Mouse (Mus musculus): ENCODE measurements around the gene Tmem183a. TPM values are rescaled to one million over a fixed set of nuclear protein-coding genes. Genes with fewer than 3 reads are reported as not detected.
A peak's percentile ranks its signal among the peaks of the same experiment; 100 is the strongest.

The Tmem183a gene
- total and polyA plus RNA-seq, 2 experiments from 2014 or later, result 125 to 286 TPM

DNA sequence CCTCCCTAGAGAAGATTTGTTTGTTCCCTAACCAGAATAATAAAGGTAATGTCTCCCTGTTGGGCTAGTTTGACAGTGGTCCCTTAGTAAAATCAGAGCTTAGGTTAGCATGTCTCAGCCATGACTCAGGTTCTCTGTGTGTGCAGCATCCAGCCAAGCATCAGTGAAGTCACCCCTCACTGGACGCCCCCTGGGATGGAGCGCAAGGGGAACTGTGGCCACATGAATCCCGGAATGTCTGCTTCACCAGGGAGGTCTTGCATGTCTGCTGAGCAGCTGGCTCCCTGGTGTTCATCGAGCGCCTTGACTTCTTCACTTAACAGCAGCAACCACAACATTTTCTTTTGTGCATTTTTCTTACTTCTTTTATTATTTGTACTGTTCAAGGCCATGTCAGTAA lies 32.0 kb upstream of the Tmem183a start:
- H3K4me3 ChIP-seq (ENCODE audit: low read depth, low read length), result no peak overlapping the region

DNA sequence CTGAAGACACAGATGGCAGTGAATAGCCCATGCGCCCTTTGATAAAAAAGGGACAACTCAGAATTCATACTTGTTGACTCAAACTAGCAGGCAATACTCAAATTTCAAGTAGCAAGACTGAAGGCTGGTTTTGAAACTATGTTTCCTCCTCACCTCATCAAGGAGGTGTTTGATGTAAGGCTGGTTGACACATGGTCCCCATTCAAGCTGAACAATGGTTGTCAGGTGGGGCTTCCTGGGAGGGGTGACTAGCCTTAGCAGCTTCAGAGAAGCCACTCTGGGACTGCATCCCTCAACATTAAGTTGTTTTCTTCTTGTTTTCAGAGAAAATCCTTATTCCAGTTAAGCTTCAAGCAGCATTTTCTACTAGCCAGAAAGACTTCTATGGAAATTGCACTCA lies 23.9 kb upstream of the Tmem183a start, which contains the start of gene 4933406M09Rik:
TSS of gene 4933406M09Rik (plus strand) at position 275 of the 400 bp plus-strand sequence.
- ATAC-seq (ENCODE audit: low FRiP score) (no peak), DNase-seq (ENCODE audit: low spot score) (no peak)
- no peak for TF ChIP-seq CTCF (IDR thresholded peaks at IDR 0.05)
- H3K4me1 ChIP-seq (ENCODE audit: insufficient read depth, low read length), result peaks cover 3% of the 10 kb centered on the region; the same call in 1 of the 2 replicates
- WGBS, result 96% methylated on average over 1 of the region's 1 CpGs
- no peaks in the 10 kb centered on the region for H3K9me3 ChIP-seq (ENCODE audit: low read length)
- no peak within 1 kb of the TSS for H3K4me3 ChIP-seq (ENCODE audit: low read depth, low read length)
- no peaks in the 10 kb centered on the region for H3K27me3 ChIP-seq (ENCODE audit: insufficient read depth, low read length)
- no peak within 1 kb of the TSS for H3K9ac ChIP-seq (replicated peaks; ENCODE audit: low read length, poor library complexity, severe bottlenecking)
- H3K36me3 ChIP-seq (ENCODE audit: insufficient read depth, low read length), result no peaks in the 10 kb centered on the region
- no peak within 1 kb of the TSS for H3K4me2 ChIP-seq (ENCODE audit: low read depth, low read length, poor library complexity, severe bottlenecking)
- H3K27ac ChIP-seq (ENCODE audit: low read depth, low read length), result no peak within 1 kb of the TSS

More for the DNA sequence above, 32.0 kb upstream of the Tmem183a start:
- no peaks in the 10 kb centered on the region for H3K4me1 ChIP-seq (ENCODE audit: insufficient read depth, low read length)
- no peak overlapping the region for H3K27ac ChIP-seq (ENCODE audit: low read depth, low read length)
- no peak for TF ChIP-seq CTCF (IDR thresholded peaks at IDR 0.05)
- ATAC-seq (ENCODE audit: low FRiP score) (no peak), DNase-seq (ENCODE audit: low spot score) (no peak)
- no peaks in the 10 kb centered on the region for H3K27me3 ChIP-seq (ENCODE audit: insufficient read depth, low read length)
- no peak overlapping the region for H3K9ac ChIP-seq (replicated peaks; ENCODE audit: low read length, poor library complexity, severe bottlenecking)
- no peak overlapping the region for H3K4me2 ChIP-seq (ENCODE audit: low read depth, low read length, poor library complexity, severe bottlenecking)
- 57% methylated on average over 5 of the region's 5 CpGs for WGBS
- H3K36me3 ChIP-seq (ENCODE audit: insufficient read depth, low read length), result no peaks in the 10 kb centered on the region
- H3K9me3 ChIP-seq (ENCODE audit: low read length), result no peaks in the 10 kb centered on the region

DNA sequence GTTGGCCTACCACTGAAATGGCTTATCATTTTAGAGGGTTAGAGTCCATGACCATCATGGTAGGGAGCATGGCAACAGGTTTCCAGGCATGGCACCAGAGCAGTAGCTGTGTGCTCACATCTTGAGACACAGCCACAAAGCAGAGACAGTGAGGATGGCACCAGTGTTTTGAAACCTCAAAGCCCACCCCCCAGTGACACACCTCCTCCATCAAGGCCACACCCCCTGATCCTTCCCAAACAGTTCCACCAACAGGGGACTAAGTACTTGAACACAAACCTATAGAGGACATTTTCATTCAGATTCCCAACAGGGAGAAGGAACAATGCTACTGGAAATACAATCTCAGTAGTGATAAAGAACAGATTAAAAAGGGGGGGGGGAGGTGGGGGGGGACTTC lies 23.4 kb upstream of the Tmem183a start:
- Histone ChIP-seq H3K4me1 (ENCODE audit: insufficient read depth, low read length) (peaks cover 3% of the 10 kb centered on the region; the same call in 1 of the 2 replicates), H3K9ac (replicated peaks; ENCODE audit: low read length, poor library complexity, severe bottlenecking) (no peak overlapping the region), H3K4me2 (ENCODE audit: low read depth, low read length, poor library complexity, severe bottlenecking) (no peak overlapping the region), H3K27ac (ENCODE audit: low read depth, low read length) (no peak overlapping the region), H3K27me3 (ENCODE audit: insufficient read depth, low read length) (no peaks in the 10 kb centered on the region), H3K9me3 (ENCODE audit: low read length) (no peaks in the 10 kb centered on the region), H3K4me3 (ENCODE audit: low read depth, low read length) (no peak overlapping the region), H3K36me3 (ENCODE audit: insufficient read depth, low read length) (no peaks in the 10 kb centered on the region)
- ATAC-seq (ENCODE audit: low FRiP score) (no peak), DNase-seq (ENCODE audit: low spot score) (no peak)
- TF ChIP-seq CTCF (IDR thresholded peaks at IDR 0.05), result no peak

DNA sequence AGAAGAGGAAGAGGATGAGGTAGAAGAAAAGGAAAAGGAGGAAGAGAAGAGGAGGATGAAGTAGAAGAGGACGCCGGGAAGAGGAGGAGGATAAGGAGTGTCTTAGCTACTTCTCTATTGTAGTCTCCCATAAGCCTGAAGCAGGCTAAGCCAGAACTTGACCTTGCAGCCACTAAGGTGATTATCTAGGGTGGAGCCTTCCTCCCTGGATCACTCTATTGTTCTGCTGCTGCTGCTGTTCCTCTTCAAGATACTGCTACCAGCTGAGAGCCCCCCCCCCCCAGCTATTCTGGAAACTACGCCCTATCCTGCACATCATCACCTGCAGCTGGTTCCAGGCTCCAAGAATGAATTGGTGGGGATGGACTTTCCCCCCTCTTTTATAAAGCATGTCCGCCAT lies 22.8 kb upstream of the Tmem183a start:
- no peak overlapping the region for H3K9ac ChIP-seq (replicated peaks; ENCODE audit: low read length, poor library complexity, severe bottlenecking)
- no peak overlapping the region for H3K4me3 ChIP-seq (ENCODE audit: low read depth, low read length)
- H3K4me1 ChIP-seq (ENCODE audit: insufficient read depth, low read length), result peaks cover 3% of the 10 kb centered on the region; the same call in 1 of the 2 replicates
- DNase-seq (ENCODE audit: low spot score) (no peak), ATAC-seq (ENCODE audit: low FRiP score) (no peak)
- no peak for TF ChIP-seq CTCF (IDR thresholded peaks at IDR 0.05)
- no peak overlapping the region for H3K27ac ChIP-seq (ENCODE audit: low read depth, low read length)
- H3K4me2 ChIP-seq (ENCODE audit: low read depth, low read length, poor library complexity, severe bottlenecking), result no peak overlapping the region
- no peaks in the 10 kb centered on the region for H3K27me3 ChIP-seq (ENCODE audit: insufficient read depth, low read length)
- WGBS, result 92% methylated on average over 4 of the region's 4 CpGs
- no peaks in the 10 kb centered on the region for H3K9me3 ChIP-seq (ENCODE audit: low read length)
- no peaks in the 10 kb centered on the region for H3K36me3 ChIP-seq (ENCODE audit: insufficient read depth, low read length)

DNA sequence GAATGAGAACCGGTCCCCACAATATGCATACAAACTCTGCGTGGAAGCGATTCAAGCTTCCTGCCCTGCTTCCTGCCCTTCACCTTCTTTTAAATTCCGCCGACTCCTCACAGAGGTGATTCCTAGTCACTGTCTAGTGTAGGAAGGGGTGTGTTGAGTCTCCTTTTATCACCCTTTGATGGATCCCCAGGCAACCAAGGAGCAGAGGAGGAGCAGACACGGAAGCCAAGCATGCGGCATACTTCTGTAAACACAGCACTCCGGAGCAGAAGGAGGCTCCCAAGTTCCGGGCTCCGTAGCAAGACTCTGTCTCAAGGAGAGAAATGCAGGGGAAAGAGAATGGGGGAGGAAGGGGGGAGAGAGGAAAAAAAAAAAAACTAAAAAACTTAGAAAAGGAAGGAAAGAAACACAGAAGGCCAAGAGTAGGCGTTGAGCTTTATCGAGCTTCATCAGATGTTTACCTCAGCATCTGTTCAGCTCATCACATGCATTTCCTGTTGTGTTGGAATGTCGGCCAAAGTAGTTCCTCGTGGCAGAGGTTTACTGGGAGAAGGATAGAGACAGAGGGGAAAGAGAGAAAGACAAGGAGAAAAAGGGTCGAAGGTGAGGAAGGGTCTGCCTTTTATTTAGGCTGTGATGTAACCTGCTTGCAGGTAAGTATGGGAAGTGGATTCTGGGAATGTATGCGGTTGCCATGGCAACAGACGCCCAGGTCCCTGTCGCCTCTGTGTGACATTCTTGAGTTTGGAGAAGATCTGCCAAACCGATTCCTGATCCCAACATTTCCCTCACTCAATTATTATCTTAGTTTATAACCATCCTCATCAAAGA lies 20.2 kb upstream of the Tmem183a start:
- Histone ChIP-seq H3K4me2 (ENCODE audit: low read depth, low read length, poor library complexity, severe bottlenecking) (peak overlapping the region; percentile 61), H3K4me1 (ENCODE audit: insufficient read depth, low read length) (peaks cover 3% of the 10 kb centered on the region; the same call in 1 of the 2 replicates), H3K9ac (replicated peaks; ENCODE audit: low read length, poor library complexity, severe bottlenecking) (no peak overlapping the region; the same call in 1 of the 2 replicates), H3K27me3 (ENCODE audit: insufficient read depth, low read length) (no peaks in the 10 kb centered on the region), H3K36me3 (ENCODE audit: insufficient read depth, low read length) (no peaks in the 10 kb centered on the region), H3K9me3 (ENCODE audit: low read length) (no peaks in the 10 kb centered on the region), H3K27ac (ENCODE audit: low read depth, low read length) (no peak overlapping the region), H3K4me3 (ENCODE audit: low read depth, low read length) (peak overlapping the region; percentile 24)
- ATAC-seq (ENCODE audit: low FRiP score), result no peak
- TF ChIP-seq CTCF (IDR thresholded peaks at IDR 0.05), result no peak
- 14% methylated on average over 19 of the region's 19 CpGs for WGBS
- peak; percentile 61 for DNase-seq (ENCODE audit: low spot score)

DNA sequence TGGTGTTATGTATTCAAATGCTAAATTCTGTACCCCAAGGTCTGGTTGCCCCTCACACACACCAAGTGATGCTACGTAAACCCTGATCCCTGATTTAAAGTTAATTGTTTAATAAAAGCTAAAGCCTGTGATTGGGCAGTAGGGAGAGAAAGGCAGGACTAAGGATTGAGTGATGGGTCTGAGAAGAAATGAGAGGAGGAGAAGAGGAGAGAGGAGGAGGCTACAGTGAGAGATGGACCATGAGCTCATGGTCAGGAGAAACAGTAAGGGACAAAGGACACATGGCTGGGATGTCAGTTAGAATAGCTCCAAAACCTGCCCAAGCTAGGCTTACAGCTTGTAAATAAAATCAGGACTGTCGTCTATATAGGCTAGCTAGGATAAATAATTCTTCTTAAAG lies 19.3 kb upstream of the Tmem183a start:
- no peak for TF ChIP-seq CTCF (IDR thresholded peaks at IDR 0.05)
- H3K9me3 ChIP-seq (ENCODE audit: low read length), result no peaks in the 10 kb centered on the region
- no peaks in the 10 kb centered on the region for H3K27me3 ChIP-seq (ENCODE audit: insufficient read depth, low read length)
- H3K4me2 ChIP-seq (ENCODE audit: low read depth, low read length, poor library complexity, severe bottlenecking), result no peak overlapping the region
- WGBS, result 86% methylated on average over 2 of the region's 2 CpGs
- H3K36me3 ChIP-seq (ENCODE audit: insufficient read depth, low read length), result no peaks in the 10 kb centered on the region
- H3K9ac ChIP-seq (replicated peaks; ENCODE audit: low read length, poor library complexity, severe bottlenecking), result no peak overlapping the region
- ATAC-seq (ENCODE audit: low FRiP score) (no peak), DNase-seq (ENCODE audit: low spot score) (no peak)
- H3K27ac ChIP-seq (ENCODE audit: low read depth, low read length), result no peak overlapping the region
- H3K4me3 ChIP-seq (ENCODE audit: low read depth, low read length), result no peak overlapping the region
- H3K4me1 ChIP-seq (ENCODE audit: insufficient read depth, low read length), result peaks cover 3% of the 10 kb centered on the region; the same call in 1 of the 2 replicates
